Mouse (Mus musculus): ENCODE measurements around the gene Ssbp2. TPM values are rescaled to one million over a fixed set of nuclear protein-coding genes. Genes with fewer than 3 reads are reported as not detected.

Gene Ssbp2
- total RNA-seq, 1 experiment from 2014 or later, result 12.4 TPM

Other genes starting within 250 kb of the Ssbp2 start
- gene Atg10, start 236.3 kb upstream of the Ssbp2 start, total RNA-seq (2017), result 8.0 to 13.2 TPM (median 12.6 TPM) in 3 replicates